Mouse (Mus musculus): ENCODE data around the gene Chn2.
"Not testable (repeated sequence)": the region's sequence is repeated elsewhere in the genome, so short reads cannot be mapped to it uniquely, and the experiment has no call there.

The Chn2 gene

GRCm38 (mm10) chr6:54160677-54161076 is 121.3 kb downstream of the Chn2 start:
- no peak for DNase-seq

GRCm38 (mm10) chr6:54161246-54161645 is 121.9 kb downstream of the Chn2 start:
- no peak for DNase-seq

- no peak for DNase-seq
Measured at GRCm38 (mm10) chr6:54162321-54162720, 123.0 kb downstream of the Chn2 start.

- DNase-seq = peak; percentile 24
Measured at GRCm38 (mm10) chr6:54162786-54163185, 123.4 kb downstream of the Chn2 start.

GRCm38 (mm10) chr6:54163702-54164101 is 124.3 kb downstream of the Chn2 start:
- no peak for DNase-seq

- no peak for DNase-seq
Measured at GRCm38 (mm10) chr6:54164777-54165176, 125.4 kb downstream of the Chn2 start.

- DNase-seq = no peak
Measured at GRCm38 (mm10) chr6:54165246-54165645, 125.9 kb downstream of the Chn2 start.

GRCm38 (mm10) chr6:54165863-54166262 is 126.5 kb downstream of the Chn2 start:
- no peak for DNase-seq

GRCm38 (mm10) chr6:54166991-54167546 is 127.7 kb downstream of the Chn2 start:
- DNase-seq = no peak

GRCm38 (mm10) chr6:54170286-54170894 is 131.0 kb downstream of the Chn2 start:
- DNase-seq = no peak

- no peak for DNase-seq
Measured at GRCm38 (mm10) chr6:54171385-54171784, 132.0 kb downstream of the Chn2 start.

- DNase-seq = no peak
Measured at GRCm38 (mm10) chr6:54175473-54176215, 136.3 kb downstream of the Chn2 start.

- not testable (repeated sequence) for DNase-seq
Measured at GRCm38 (mm10) chr6:54177081-54177480, 137.7 kb downstream of the Chn2 start.

- no peak for DNase-seq
Measured at GRCm38 (mm10) chr6:54179056-54179873, 139.9 kb downstream of the Chn2 start.

GRCm38 (mm10) chr6:54179874-54180212 is 140.5 kb downstream of the Chn2 start:
- DNase-seq = no peak

- peak; percentile 39 for DNase-seq
Measured at GRCm38 (mm10) chr6:54183825-54184578, 144.6 kb downstream of the Chn2 start.

- DNase-seq = no peak
Measured at GRCm38 (mm10) chr6:54193631-54194305, 154.4 kb downstream of the Chn2 start.

GRCm38 (mm10) chr6:54197821-54198412 is 158.6 kb downstream of the Chn2 start:
- DNase-seq = no peak

- no peak for DNase-seq
Measured at GRCm38 (mm10) chr6:54199516-54199915, 160.2 kb downstream of the Chn2 start.

GRCm38 (mm10) chr6:54200031-54200722 is 160.8 kb downstream of the Chn2 start:
- DNase-seq = no peak
